Mouse (Mus musculus): ENCODE measurements at regions not wholly inside any gene's neighbourhood (a gene's known extent, or its start where the extent isn't known, plus 50 kb on each side); places are given as distances from the start of the nearest gene placed in this dataset.
A peak's percentile ranks its signal among the peaks of the same experiment; 100 is the strongest.

GRCm38 (mm10) chr3:17452984-17453383, 495.2 kb upstream of the Cypt12 start:
- Histone ChIP-seq H3K4me3 (no peak overlapping the region), H3K27me3 (replicated peaks) (no peaks in the 10 kb centered on the region), H3K36me3 (no peaks in the 10 kb centered on the region), H3K4me2 (replicated peaks) (no peak overlapping the region), H3K9ac (no peak overlapping the region), H3K27ac (no peak overlapping the region), H3K9me3 (no peaks in the 10 kb centered on the region), H3K4me1 (no peaks in the 10 kb centered on the region)
- no peak for ATAC-seq (ENCODE audit: low FRiP score, low read depth)
- 84% methylated on average over 1 of the region's 1 CpGs for WGBS

DNA sequence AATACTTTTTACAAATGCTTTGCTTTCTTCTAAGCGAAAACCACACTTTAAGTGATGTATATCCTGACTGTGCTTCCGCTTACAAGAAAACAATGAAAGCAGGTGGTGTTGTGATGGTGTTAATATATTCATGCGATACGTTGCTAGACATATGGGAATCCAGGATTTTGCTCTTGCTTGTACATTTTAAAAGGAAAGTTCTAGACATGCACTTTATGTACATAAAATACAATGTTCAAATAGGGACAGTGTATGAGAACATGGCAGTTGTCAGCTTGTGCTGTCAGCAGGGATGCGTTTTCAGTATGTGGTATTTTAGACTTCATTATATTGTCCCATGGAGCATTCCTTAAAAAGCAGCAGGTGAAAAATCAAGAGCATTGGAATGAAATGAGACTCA, 487.7 kb upstream of the Cypt12 start:
- Histone ChIP-seq H3K27ac (no peak overlapping the region), H3K4me1 (no peaks in the 10 kb centered on the region), H3K36me3 (no peaks in the 10 kb centered on the region), H3K9me3 (no peaks in the 10 kb centered on the region), H3K27me3 (replicated peaks) (no peaks in the 10 kb centered on the region), H3K4me3 (no peak overlapping the region), H3K9ac (no peak overlapping the region), H3K4me2 (replicated peaks) (no peak overlapping the region)
- 89% methylated on average over 5 of the region's 5 CpGs for WGBS
- ATAC-seq (ENCODE audit: low FRiP score, low read depth): no peak

GRCm38 (mm10) chr3:17461365-17461764, 486.8 kb upstream of the Cypt12 start:
- Histone ChIP-seq H3K4me1 (no peaks in the 10 kb centered on the region), H3K36me3 (no peaks in the 10 kb centered on the region), H3K9me3 (no peaks in the 10 kb centered on the region), H3K4me2 (replicated peaks) (no peak overlapping the region), H3K27ac (no peak overlapping the region), H3K27me3 (replicated peaks) (no peaks in the 10 kb centered on the region), H3K4me3 (no peak overlapping the region), H3K9ac (no peak overlapping the region)
- no peak for ATAC-seq (ENCODE audit: low FRiP score, low read depth)
- 90% methylated on average over 4 of the region's 4 CpGs for WGBS

- Histone ChIP-seq H3K4me1 (no peaks in the 10 kb centered on the region), H3K9ac (no peak overlapping the region), H3K27ac (no peak overlapping the region), H3K4me2 (replicated peaks) (no peak overlapping the region), H3K9me3 (no peaks in the 10 kb centered on the region), H3K4me3 (no peak overlapping the region), H3K27me3 (replicated peaks) (no peaks in the 10 kb centered on the region), H3K36me3 (no peaks in the 10 kb centered on the region)
- 81% methylated on average over 2 of the region's 2 CpGs for WGBS
- 0 out of 2 replicates have a peak, but pooled peaks have one; percentile 25 for ATAC-seq (ENCODE audit: low FRiP score, low read depth)
Observed at GRCm38 (mm10) chr3:17473812-17474211, 474.4 kb upstream of the Cypt12 start.

DNA sequence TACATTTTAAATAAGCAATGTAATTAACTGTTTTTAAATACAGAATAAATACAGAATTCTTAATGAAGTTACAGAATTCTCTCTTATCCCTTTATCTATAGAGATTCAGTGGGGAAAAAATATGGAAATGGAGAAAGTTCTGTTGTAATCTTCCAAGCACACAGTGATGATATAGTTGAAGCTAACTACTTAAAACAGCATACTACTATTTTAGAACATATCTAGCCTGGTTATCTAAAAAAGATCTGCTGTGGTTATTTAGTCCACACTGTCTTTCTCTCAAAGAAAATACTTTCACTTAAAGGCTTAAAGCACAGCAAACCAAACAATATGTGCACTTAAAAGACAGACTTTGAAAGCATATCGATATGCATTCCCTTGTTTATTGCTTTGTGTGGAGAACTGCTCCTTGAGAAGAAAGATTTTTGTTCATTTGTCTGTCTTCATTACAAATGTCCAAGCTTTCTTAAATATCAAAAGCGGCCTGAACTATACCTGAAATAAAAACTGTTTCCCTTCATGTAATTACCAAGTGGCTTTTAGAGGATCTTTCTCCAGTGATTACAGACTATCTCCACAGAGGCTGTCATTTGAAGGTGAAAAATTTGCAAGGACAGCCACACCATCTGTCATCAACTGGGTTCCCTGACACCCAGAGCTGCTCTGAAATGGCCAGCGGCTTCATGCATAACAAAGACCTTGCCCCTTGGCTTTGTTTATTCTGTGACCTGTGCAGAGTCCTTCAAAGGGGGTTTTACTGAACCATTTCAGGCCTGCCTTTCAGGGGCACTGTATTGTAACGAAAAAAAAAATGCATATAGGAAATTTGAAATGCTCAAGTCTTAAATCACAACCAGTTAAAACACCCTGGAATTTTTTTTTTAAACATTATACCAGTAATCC, 458.7 kb upstream of the Cypt12 start:
- 11% methylated on average over 4 of the region's 4 CpGs for WGBS
- ATAC-seq (ENCODE audit: low FRiP score, low read depth): peak; percentile 74
- no peak overlapping the region for H3K4me3 ChIP-seq
- H3K36me3 ChIP-seq: no peaks in the 10 kb centered on the region
- no peaks in the 10 kb centered on the region for H3K9me3 ChIP-seq
- H3K4me1 ChIP-seq: peaks cover 5% of the 10 kb centered on the region; the same call in 1 of the 2 replicates
- H3K9ac ChIP-seq: no peak overlapping the region
- no peak overlapping the region for H3K4me2 ChIP-seq (replicated peaks)
- no peak overlapping the region for H3K27ac ChIP-seq
- H3K27me3 ChIP-seq (replicated peaks): no peaks in the 10 kb centered on the region

DNA sequence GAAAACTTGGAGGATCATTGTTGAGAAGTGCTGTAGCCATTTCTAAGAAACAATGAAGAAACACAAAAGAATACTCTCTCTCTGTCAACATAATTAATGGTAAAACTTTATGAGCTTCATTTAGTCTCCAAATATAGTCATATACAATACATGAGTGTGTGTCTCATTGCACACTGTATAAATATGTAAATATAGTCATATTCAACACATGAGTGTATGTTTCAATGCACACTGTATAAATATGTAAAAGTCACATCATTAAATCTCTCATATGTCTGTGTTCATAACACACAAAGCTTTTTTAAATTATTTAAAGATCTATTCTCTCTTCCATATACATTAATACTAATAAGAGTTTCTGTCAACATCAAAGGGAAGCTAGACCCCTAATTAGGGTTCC, 457.6 kb upstream of the Cypt12 start:
- Histone ChIP-seq H3K9me3 (no peaks in the 10 kb centered on the region), H3K4me1 (peaks cover 5% of the 10 kb centered on the region; the same call in 1 of the 2 replicates), H3K27ac (no peak overlapping the region), H3K9ac (no peak overlapping the region), H3K36me3 (no peaks in the 10 kb centered on the region), H3K27me3 (replicated peaks) (no peaks in the 10 kb centered on the region), H3K4me2 (replicated peaks) (no peak overlapping the region), H3K4me3 (no peak overlapping the region)
- ATAC-seq (ENCODE audit: low FRiP score, low read depth): no peak

DNA sequence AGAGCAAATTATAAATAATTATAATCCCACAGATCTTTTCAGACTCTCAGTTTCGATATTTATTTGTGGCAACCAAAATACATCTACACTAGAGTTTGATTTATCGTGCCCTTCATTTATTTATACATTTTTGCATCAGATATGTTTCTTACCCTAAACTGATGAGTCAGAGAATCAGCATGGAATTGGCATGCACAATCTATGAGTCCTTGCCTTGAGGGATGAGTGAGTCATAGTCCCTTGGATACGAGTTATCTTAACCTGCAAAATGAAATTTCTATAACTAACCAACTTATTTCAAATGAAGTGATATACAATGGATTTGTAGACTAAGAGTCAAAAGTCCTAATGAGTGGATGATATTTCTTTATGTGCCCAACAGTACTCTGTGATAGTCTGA, 449.9 kb upstream of the Cypt12 start:
- no peak overlapping the region for H3K27ac ChIP-seq
- H3K4me2 ChIP-seq (replicated peaks): no peak overlapping the region
- H3K9me3 ChIP-seq: no peaks in the 10 kb centered on the region
- no peak for ATAC-seq (ENCODE audit: low FRiP score, low read depth)
- no peak overlapping the region for H3K4me3 ChIP-seq
- H3K27me3 ChIP-seq (replicated peaks): no peaks in the 10 kb centered on the region
- 94% methylated on average over 3 of the region's 3 CpGs for WGBS
- no peaks in the 10 kb centered on the region for H3K36me3 ChIP-seq
- H3K4me1 ChIP-seq: no peaks in the 10 kb centered on the region
- H3K9ac ChIP-seq: no peak overlapping the region

GRCm38 (mm10) chr3:17501556-17501955, 446.7 kb upstream of the Cypt12 start:
- H3K4me3 ChIP-seq: no peak overlapping the region
- H3K27me3 ChIP-seq (replicated peaks): no peaks in the 10 kb centered on the region
- H3K9ac ChIP-seq: no peak overlapping the region
- H3K36me3 ChIP-seq: no peaks in the 10 kb centered on the region
- H3K27ac ChIP-seq: no peak overlapping the region
- no peak overlapping the region for H3K4me2 ChIP-seq (replicated peaks)
- H3K9me3 ChIP-seq: no peaks in the 10 kb centered on the region
- no peaks in the 10 kb centered on the region for H3K4me1 ChIP-seq
- WGBS: 81% methylated on average over 2 of the region's 2 CpGs
- ATAC-seq (ENCODE audit: low FRiP score, low read depth): no peak

DNA sequence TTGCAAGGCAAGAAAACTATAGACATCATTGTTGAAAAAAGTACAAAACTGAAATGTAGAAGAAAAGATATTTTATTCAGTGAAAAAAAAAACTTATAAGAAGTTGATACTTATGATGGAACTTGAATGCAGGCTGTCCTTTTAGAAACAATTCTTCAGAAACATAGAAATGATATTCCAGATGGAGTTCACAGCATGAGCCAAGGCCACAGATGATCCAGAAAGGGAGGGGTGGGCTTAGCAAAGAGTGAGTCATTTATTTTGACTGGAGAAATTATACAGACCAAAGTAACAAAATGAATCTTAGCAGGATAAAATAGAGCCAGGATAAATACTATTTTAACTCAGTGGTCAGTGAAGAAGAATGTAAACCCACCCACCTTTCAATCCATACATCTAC, 406.9 kb upstream of the Cypt12 start:
- Histone ChIP-seq H3K9ac (no peak overlapping the region), H3K36me3 (no peaks in the 10 kb centered on the region), H3K4me2 (replicated peaks) (no peak overlapping the region), H3K27ac (no peak overlapping the region), H3K4me3 (no peak overlapping the region), H3K9me3 (no peaks in the 10 kb centered on the region), H3K4me1 (no peaks in the 10 kb centered on the region), H3K27me3 (replicated peaks) (no peaks in the 10 kb centered on the region)
- ATAC-seq (ENCODE audit: low FRiP score, low read depth): no peak

DNA sequence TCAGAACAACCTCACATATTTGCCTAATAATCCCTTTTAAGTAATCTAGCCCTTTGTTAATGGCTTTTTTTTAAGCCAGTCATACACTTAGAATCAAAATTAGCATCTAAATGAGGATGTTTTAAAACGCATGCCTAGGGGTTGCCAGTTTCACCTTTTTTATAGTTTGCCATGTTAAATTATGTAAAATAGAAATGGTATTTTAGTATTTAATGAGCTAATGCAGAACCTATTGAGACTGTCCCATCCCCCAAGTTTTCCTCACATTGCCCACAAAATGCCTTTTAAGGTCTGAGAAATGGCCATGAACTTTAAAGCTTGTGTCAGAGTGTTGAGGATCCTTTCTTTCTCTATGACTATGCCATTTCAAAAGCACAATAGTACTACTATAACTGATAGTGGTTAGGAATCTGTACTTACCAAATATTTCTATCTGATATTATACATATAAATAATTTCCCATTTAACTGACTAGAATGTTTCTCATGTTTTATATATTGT, 400.6 kb upstream of the Cypt12 start:
- ATAC-seq (ENCODE audit: low FRiP score, low read depth): peak; percentile 50; the same call in 1 of the 2 replicates

DNA sequence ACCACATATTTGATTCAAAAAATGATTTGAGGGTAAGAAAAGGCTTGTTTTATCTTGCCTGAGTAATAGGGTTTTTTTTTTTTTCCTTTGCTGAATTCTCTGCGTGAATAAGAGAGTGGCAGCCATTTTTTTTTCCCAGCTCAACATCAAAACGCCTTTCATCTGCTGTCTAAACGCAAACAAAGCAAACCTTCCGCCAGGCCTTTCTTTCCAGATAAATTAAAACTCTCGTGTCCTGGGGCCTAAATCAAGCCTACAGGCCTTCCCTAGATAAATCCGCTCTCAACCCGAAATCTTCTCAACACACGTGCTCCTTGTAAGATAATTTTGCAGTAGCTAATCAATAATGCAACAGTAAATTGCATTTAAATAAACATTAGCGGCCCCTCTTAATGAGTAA, 365.7 kb upstream of the Cypt12 start:
- H3K36me3 ChIP-seq: no peaks in the 10 kb centered on the region
- H3K4me1 ChIP-seq: no peaks in the 10 kb centered on the region
- H3K4me2 ChIP-seq (replicated peaks): no peak overlapping the region
- no peaks in the 10 kb centered on the region for H3K9me3 ChIP-seq
- peak; percentile 59; the same call in 1 of the 2 replicates for ATAC-seq (ENCODE audit: low FRiP score, low read depth)
- H3K27ac ChIP-seq: no peak overlapping the region
- 37% methylated on average over 9 of the region's 9 CpGs for WGBS
- H3K4me3 ChIP-seq: no peak overlapping the region
- H3K9ac ChIP-seq: no peak overlapping the region
- H3K27me3 ChIP-seq (replicated peaks): no peaks in the 10 kb centered on the region

More for the DNA sequence above, 400.6 kb upstream of the Cypt12 start:
- Histone ChIP-seq H3K4me2 (replicated peaks) (no peak overlapping the region), H3K36me3 (no peaks in the 10 kb centered on the region), H3K27ac (no peak overlapping the region), H3K9me3 (no peaks in the 10 kb centered on the region), H3K27me3 (replicated peaks) (no peaks in the 10 kb centered on the region), H3K4me1 (no peaks in the 10 kb centered on the region), H3K4me3 (no peak overlapping the region), H3K9ac (no peak overlapping the region)
- 34% methylated on average over 1 of the region's 1 CpGs for WGBS

- Histone ChIP-seq H3K27me3 (replicated peaks) (no peaks in the 10 kb centered on the region), H3K4me3 (no peak overlapping the region), H3K9me3 (no peaks in the 10 kb centered on the region), H3K4me2 (replicated peaks) (no peak overlapping the region), H3K36me3 (no peaks in the 10 kb centered on the region), H3K4me1 (no peaks in the 10 kb centered on the region), H3K9ac (no peak overlapping the region), H3K27ac (no peak overlapping the region)
- 59% methylated on average over 2 of the region's 2 CpGs for WGBS
- no peak for ATAC-seq (ENCODE audit: low FRiP score, low read depth)
Observed at GRCm38 (mm10) chr3:17589956-17590546, 358.2 kb upstream of the Cypt12 start.
